Mouse (Mus musculus): Measurements from ENCODE around the gene Pcare.
"Not testable (repeated sequence)": the region's sequence is repeated elsewhere in the genome, so short reads cannot be mapped to it uniquely, and the experiment has no call there.

The Pcare gene

DNA sequence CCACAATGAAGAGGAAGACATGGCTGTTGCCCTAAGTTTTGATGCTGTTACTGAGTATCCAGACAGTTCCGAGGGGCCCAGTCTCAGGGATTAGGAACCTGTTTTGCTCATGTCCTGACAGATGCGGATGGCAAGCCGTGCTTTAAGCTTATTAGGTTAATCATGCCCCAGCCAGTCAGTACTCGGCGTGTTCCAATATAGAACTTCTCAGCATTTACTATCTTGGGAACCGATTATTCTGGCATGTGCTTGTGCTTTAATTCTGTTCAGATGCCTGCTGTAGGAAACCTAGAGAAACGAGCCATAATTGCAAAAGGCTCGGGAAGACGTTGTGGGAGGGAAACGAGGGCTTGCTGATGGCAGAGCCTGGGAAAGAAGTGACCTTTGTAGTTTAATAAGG, at the start of gene Pcare:
Gene Pcare (minus strand): TSS at position 64 of the 400 bp plus-strand sequence.
- DNase-seq = no peak

DNA sequence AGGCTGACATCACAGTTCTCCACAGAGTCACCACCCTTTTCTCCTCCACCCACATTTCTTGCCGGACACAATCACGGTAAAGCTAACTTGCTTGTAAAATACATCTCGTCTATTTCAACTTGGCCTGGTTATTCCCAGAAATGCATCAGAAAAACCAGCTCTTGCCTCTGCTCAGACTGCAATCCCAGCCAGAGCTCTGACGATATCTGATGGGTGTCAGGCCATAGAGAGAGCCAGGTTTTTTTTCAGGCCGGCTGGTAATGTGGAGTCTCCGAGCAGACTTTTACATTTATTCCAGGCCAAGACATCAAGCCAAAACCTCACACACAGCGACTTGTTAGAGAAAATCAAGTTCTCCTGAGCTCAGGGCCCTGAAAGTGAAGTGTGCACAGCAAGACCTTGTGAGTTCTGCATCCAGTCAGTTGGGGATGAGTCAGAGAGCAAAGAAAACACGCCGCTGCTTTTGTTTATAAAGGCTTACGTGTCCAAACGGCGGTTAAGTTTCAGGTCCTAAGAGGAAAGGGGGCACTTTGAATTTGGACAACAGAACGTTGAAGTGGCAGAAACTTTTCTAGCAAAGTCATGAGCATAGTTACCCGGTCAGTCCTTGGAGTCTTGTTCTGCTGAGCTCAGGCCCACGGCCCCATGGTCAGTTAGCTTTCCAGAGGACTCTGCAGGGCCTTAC, 43.0 kb upstream of the Pcare start:
- no peak for DNase-seq

DNA sequence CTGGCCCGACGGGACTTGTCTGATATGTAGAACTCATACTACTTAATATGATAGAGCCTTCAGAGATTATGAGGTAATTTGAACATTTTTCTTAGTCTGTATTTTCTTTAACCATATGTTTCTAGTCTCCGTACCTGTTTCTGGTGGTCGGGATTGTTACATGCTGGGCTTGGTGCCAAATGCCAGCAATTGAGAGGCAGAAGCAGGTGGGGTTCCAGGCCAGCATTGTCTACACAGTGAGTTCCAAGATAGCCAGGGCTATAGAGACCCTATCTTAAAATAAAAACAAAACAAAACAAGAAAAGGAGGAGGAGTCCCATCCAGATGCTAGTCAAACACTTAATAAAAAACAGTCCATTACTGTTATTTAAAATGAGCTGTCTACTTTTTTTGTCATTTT, 38.9 kb upstream of the Pcare start:
- no peak for DNase-seq

DNA sequence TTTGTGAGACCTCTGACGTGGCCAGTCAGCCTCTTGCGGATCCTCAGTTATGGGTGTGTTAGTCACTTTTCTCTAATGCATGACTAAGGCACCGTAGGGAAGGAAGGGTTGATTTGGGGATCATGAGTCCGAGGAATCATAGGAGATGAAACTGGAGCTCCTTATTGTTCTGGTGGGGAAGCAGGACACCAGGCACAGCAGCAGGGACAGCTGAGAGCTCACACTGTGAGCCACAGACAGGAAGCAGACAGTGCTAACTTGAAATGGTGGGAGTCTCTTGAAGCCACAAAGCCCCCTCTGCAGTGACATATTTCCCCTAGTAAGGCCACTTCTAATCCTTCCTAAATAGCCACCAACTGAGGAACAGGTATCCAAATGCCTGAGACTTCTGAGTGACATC, 38.4 kb upstream of the Pcare start:
- DNase-seq = no peak

DNA sequence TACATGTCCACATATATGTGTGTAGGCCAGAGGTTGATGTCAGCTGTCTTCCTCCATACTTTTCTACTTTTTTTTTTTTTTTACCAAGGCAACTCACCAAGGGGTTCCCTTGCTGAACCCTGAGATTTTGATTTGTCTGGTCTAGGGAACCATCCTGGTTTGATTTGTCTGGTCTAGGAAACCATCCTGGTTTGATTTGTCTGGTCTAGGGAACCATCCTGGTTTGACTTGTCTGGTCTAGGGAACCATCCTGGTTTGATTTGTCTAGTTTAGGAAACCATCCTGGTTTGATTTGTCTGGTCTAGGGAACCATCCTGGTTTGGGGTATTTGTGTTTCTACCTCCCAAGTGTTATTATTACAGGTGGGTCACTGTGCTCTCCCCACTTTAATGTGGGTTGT, 33.8 kb upstream of the Pcare start:
- no peak for DNase-seq

DNA sequence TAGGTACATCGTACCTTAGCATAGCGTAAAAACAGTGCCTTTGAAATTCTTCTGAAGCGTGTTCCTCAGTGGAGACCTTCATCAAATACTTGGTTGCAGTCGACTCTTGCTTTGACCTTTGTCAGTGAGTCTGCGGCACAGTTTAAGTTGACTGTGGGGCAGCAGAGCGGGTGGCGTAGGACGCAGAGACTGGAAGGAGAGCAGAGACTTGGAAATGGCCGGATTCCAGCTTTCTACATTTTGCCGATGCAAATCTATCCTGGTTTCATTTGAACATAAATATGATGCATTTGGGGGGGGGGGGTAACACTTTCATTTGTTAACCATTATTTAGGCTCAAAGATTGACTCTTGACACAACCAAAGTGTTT, 30.7 kb upstream of the Pcare start:
- DNase-seq = no peak

DNA sequence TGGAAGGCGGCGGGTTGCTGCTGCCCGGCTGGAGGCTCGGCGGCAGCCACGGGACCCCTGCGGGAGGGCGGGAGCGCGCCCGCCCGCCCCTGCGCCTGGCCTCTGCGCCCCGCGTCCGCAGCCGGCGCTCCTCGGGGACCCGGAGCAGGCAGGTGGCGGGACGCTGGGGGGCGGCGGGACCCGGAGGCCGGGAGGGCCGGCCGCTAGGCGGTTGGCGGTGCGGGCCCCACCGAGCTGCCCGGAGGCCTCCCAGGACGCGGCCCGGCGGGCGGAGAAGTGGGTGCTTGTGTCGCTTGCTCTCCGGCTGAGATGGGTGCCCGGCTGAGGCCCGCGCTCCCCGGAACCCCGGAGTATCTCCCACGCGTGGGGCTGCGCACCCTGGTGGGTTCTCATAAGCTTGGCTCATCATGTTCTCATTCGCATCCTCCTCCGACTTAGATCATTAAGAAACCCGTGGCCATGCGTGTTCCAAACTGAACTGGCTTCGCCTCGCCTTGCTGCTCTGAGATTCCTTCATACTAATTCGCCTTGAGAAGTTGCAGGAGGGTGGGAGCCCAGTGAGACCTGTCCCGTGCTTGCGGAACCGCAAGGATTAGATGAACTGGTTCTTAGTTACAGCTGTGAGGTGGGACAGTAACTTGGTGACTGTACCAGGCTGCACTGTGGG, 30.1 kb upstream of the Pcare start:
- no peak for DNase-seq

DNA sequence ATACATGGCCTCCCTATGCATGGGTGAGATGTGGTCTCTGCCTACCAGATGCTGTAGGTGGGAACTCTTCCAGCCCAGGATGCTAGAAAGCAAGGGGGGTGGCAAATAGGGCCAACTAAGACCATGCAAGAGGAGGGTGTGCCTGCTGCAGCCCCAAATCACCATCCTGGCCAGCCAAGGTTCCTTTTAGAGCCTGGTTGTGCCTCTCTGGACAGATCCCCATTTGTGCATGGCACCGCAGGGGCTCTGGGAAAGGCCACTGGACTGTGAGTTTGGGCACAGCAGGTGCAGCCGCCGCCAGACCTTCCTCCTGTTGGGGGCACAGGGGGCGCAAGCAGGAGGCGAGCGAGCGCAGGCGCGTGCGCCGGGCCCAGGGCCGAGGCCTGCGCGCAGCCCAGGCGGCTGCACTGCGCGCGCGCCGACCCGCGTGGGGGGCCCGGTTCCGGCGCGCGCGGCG, 29.6 kb upstream of the Pcare start:
- no peak for DNase-seq

DNA sequence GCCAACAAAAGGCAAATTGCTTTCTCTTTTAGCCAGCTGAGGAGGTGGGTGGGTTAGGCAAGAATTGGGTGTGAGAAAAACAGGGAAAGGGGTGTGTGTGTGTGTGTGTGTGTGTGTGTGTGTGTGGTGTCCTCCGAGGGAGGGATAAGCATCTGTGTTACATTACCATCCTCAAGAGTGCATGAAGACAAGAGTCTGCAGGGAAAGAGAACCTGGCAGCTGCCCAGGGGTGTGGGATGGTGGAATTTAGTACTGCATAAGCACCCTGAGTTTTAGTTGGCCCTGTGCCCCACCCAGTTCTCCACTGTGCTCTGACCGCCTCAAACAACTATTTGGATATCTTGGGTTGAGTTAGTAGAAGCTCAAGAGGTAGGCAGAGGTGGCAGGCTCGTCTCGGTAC, 28.3 kb upstream of the Pcare start:
- DNase-seq = no peak

DNA sequence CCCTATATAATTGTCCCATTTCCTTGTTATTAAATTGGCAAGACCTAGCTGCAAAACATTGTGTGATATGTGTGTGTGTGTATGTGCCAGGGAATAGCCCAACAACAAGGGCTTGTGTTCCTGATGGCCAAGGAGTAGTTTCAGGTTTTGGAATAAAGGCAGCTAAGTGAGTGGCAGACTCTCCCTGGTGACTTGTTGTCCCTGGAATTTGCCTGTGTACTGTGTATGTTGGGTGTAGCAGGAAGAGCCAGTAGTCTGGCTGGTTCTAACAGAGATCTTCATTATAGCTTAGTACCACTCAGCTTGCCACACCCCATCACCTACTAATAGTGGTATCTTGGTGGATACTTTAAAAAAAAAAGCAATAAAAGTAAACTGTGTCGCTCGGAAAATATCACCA, 27.8 kb upstream of the Pcare start:
- DNase-seq = no peak

DNA sequence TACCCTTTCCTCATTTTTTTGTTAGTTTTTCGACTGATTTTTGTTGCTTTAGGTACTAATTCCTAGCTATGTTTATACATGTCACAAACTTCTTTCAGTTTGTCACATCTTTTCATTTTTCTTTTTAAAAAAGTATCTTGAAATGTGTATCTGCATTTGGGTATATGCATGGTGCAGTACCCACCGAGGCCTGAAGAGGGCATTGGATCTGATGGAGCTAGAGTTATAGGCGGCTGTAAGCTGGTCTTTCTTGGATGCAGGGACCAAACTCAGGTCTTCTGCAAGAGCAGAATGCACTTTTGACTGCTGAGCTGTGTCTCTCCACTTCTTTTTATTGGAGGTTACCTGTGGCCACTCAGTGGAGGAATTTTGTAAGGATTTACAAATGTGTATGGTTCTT, 26.0 kb upstream of the Pcare start:
- DNase-seq = no peak

DNA sequence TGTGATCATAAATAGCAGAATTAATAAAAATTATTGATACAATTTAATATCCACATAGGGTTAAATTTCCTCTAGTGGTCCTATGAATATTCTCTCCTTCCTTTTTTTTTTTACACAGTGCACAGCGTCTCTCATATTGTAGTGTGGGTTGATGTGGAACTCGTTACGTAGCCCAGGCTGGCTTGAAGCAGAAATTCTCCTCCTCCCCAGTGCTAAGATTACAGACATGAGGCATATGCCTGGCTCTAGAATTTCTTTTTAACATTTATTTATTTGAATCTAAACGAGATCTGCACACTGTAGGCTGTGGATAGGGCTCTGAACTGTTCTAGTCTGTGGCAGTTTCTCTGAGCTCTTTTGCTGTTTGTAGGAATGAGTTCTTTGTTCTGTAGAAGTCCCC, 22.6 kb upstream of the Pcare start:
- DNase-seq = no peak

DNA sequence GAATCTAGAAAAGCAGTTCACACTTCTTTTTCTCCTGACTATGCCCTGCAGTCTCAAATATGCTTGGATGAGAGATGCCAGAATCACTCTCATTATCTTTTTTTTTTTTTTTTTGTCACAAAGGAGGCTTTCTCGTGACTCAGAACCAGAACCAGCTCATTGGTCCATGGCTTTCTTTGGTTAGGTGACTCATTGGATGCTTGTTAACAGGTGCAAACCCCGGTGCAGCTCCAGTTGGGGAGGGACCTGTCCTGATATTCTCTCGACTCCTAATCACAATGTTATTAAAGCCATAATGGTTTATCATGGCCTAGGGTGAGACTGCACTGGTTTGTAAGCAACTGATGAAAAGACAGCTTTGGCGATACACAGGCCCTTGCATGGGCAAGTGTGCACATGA, 21.5 kb upstream of the Pcare start:
- DNase-seq = no peak

DNA sequence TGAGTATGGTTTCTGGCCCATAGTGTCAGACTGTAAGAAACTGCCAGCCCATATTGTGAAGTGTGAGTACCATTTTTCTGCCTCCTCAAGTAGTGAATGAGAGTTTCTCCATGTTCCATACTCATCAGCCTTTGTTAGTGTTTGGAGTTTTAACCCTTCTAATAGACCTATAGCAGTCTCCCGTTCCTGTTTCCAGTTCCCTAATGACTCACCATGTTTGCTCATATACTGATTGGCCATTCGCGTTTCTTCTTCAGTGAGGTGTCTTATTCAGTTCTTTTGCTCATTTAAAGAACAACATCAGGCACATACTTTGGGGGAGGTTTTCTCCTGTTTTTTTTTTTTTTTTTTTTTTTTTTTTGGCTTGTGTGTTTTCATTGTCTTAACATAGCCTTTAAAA, 18.0 kb upstream of the Pcare start:
- DNase-seq = no peak

DNA sequence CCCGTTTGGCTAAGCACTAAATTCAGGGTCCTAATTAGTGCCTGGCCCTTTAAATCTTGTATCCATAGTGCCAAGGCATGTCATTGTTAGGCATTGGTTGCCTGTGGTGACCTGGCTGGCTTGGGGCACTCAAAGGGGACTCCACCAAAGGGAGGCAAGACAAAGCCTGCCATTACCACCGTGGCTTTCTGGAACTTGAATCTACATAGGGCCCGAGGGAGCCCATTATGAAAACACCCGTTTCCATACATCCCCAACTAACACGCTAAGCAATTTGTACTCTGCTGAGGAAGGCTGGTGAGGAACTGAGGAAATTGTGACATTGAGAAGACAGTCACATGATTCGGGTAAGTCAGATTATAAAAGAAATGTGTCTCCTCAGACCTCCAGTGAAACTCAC, 16.9 kb upstream of the Pcare start:
- no peak for DNase-seq

DNA sequence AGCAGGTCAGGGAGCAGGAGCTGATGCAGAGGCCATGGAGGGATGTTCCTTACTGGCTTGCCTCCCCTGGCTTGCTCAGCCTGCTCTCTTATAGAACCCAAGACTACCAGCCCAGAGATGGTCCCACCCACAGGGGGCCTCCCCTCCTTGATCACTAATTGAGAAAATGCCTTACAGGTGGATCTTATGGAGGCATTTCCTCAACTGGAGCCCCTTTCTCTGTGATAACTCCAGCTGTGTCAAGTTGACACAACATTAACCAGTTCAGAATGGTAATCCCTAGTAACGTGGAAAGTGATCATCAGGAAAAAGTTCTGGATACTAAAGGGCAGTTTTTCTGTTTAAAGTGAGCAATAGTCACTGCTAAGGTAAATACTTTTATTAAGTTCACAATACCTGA, 15.5 kb upstream of the Pcare start, which contains the start of gene Clip4:
Gene Clip4 (plus strand): TSS at position 301 of the 400 bp plus-strand sequence.
- DNase-seq = not testable (repeated sequence)

DNA sequence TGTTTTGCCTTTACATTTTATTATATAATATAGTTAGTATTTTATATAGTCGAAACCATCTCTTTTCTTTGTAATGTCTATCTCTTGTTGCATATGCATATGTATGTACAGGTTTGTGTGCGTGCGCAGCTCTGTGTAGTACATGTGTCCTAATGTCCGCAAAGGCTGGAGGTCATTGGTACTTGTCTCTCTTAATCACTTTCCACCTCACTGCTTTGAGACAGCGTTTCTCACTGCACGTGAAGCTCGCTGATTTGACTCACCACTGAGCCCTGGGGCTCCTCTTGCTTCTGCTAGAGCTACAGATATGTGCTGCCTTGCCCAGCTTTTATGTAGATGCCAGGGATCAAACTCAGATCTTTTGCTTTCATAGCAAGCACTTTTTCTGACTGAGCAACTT, 7.8 kb upstream of the Pcare start:
- no peak for DNase-seq

DNA sequence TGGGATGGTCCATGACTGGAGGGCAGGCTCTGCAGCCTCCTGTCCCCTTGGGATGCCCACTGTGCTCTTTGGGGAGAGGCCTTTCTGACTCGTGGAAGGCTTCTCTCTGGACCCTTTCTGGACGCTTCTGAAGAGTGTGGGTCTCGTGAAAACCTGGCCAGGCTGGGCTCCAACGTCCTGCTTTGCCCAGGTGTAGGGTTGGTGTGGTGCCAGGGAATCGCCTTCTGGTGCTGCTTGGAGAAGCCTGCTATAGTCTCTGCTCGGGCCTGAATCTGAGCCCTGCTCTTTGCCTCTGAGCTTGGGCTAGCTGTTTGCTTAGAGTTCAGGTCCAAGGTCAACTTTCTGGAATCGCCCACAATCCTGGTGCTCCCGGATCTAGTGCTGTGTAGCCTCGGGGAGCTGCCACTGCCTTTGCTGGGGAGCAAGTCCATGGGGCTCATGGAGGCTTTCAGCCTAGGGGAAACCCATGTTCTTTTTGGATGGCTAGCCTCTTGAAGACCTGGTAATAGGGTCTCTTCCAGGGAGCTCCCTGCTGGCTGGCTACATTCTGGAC, 3.0 kb downstream of the Pcare start:
- no peak for DNase-seq

DNA sequence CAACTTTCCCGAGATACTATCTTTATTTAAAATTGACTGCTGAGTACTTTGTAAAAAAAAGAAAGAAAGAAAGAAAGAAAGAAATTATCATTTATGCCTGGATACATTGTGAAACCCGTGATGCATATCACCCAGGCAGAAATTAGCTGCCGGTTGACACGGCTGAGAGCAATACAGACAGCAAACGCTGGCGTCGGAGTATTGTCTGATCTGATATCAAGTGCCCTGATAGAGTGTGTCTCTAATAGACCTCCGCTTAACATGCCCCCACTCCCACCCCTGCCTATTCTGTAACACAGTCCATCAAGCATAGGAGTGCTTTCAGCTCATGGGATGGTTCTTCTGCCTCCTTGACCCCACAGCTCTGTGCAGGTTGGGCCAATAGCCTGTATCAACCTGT, 5.1 kb downstream of the Pcare start:
- no peak for DNase-seq

DNA sequence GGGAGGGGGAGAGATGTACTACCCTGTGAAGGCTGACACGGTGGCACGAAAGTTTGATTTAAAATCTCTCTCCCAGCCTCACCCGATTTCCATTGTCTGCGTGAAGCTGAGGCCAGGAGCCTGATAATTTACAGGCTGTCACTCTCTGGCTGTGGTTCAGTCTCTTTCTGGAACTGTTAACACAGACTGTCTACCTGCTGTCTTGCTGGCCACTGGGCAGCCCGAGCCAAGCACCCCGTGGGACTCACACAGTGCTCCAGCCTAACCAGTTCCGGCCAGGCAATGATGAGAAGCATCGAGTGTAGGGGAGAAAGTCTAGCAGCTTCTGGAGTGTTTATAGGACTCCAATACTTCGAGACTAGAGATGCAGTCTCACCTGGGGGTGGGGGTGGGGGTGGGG, 6.6 kb downstream of the Pcare start:
- no peak for DNase-seq

DNA sequence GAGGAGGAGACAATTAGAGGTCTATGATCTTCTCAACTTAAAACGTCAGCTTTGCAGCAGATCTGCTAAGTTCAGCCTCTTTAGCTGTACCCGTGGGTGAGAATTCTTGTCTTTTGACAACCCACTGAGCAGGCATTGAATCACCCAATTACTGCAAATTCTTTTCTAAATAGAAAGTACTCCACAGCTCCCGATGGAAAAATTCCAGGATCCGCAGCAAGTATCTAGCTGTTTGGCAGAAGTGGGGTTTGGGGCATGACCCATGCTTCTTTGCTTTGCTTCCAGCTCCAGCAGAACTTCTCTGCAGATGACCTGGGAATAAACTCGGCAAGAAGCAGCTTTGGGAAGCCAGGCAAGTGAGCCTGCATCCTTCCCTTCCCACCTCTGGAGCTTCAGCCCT, 9.8 kb downstream of the Pcare start:
- no peak for DNase-seq

DNA sequence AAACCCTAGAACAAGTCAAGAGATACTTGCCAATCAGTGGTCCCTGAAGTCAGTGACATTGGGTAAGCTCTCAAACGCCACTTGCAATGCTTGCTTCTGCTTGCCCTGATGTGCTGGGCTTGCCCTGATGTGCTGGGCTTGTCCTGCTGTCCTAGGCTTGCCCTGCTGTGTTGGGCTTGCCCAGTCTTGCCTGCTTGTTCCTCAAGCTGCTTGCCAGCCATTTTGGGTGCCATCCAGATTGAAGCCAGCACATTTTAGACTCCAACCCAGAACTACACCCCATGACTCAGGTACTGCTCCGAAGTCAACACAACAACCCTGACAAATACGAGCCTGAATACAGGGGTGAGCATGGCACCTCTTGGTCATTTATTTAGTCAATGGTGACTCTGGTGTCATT, 10.5 kb downstream of the Pcare start:
- DNase-seq = no peak

DNA sequence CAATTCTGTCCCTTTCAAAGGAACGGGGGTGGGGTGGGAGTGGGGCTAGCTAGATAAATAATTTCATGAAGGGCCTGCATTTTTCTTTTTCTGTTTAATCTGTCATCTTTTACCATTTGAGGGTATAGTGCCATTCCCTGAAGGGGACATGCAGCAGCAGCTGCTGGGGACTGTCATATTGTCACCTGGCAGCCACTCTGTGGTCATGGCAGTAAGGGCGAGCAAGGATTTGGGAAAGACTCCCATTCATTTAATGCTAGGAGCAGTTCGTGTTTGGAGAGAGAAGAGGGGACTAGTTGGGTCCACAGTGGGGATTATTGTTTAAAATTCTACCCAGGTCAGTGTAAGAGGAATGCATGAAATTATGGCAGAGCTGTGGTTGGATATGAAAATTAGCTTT, 16.3 kb downstream of the Pcare start:
- no peak for DNase-seq

DNA sequence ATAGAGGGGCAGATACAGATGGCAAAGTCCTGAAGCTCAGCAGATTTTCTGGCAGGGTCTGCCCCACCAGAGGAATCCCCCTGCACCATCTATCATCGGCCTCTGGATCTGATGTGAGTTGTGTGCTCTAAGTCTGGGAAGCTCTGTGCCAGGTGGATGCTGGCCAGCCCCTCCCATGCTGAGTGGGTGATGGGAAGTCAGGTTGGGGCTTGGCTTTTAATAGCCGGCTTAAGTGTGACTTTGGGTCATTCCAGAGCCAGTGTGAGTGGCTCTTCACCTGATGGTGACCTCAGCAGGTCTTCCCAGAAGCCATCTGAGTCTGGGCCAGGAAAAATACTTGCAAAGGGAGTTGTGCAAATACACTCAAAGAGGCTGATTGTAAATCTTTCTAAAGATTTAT, 22.0 kb downstream of the Pcare start:
- no peak for DNase-seq

DNA sequence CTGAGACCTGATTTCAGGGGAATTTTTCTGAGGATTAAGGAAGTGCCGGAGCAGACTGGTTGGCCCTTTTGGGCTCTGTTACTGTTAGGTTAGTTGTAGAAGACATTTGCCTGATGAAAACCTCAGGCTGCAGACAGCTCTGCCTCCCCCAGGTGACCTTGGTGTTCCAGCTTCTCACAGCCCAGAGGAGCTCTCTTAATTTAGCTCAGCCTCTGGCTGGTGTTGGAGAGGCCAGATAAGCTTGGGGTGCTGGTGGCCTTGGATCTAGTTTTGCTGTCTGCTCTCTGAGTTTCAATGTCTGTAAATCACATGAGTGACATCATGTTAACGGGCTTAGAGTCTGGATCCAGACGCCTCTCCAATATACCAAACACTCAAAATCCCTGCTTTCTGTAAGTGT, 31.7 kb downstream of the Pcare start:
- no peak for DNase-seq
